Mouse (Mus musculus): ENCODE results near the gene Yif1b.

The Yif1b gene

GRCm38 (mm10) chr7:29281201-29282073, 43.3 kb downstream of the Yif1b start, which contains the start of gene Spint2:
Spint2 (minus strand) TSS chr7:29281912.
- peak; percentile 81 for DNase-seq (ENCODE audit: low spot score)

- no peak for DNase-seq (ENCODE audit: low spot score)
Observed at GRCm38 (mm10) chr7:29282074-29282554, 44.0 kb downstream of the Yif1b start.

GRCm38 (mm10) chr7:29283876-29284275, 45.7 kb downstream of the Yif1b start:
- no peak for DNase-seq (ENCODE audit: low spot score)

- DNase-seq (ENCODE audit: low spot score) = no peak
Observed at GRCm38 (mm10) chr7:29284523-29284922, 46.4 kb downstream of the Yif1b start.

DNA sequence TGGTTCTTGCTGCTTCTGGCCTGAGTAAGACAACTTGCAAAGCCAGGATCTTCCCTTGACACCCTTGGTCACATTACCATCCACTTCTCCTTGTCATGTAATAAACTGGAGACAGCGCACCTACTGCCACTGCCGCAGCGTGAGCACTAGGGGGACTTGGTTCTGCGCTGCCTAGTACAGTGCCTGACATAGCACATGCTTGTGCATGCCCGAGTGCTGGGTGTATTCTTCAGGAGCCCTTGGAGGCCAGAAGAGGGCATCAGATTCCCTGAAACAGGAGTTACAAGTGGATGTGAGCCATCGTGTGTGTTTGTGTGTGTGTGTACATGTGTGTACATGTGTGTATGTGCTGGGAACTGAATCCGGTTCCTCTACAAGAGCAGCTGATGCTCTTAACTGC, 49.4 kb downstream of the Yif1b start:
- no peak for DNase-seq (ENCODE audit: low spot score)

DNA sequence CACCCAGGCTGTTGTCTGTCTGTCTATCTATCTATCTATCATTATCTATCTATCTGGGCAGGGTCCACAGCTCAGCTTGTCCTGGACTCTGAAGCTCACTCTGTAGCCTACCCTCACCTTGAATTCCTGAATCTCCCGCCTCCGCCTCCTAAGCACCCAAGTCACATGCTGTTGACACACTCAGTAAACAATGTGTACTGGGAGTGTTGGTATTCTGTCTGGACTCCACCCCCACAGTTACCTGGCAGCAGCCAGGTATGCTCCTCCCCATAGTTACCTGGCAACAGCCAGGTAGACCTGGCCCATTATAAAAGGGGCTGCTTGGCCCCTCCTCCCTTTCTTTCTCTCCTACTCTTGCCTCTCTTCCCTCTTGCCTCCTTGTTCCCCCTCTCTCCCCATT, 50.0 kb downstream of the Yif1b start:
- DNase-seq (ENCODE audit: low spot score) = no peak

DNA sequence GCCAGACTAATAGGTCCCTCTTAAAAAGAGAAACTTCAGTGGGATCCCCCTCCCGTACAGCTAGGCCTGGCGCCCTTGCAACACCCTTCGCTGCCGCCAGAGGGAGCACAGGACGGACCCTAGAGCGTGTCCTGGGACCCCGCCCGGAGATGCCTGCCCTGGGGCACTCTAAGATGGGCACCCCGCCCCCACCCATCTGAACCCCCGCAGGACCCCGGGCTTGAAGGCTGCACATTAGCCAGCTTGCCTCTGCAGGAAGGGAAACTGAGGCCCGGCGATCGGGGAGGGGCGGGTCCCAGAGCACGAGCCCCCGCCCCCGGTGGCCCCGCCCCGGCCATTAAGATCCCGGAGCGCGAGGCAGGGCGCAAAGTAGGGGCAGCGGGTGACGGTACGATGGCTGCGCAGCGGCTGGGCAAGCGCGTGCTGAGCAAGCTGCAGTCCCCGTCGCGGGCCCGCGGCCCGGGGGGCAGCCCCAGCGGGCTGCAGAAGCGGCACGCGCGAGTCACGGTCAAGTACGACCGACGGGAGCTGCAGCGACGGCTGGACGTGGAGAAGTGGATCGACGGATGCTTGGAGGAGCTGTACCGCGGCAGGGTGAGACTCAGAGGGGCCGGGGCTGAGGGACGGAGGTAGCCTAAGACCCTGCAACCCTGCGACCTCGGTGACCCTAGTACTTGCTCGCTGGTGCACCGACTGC, 51.0 kb downstream of the Yif1b start, which contains the start of gene Ppp1r14a:
Gene Ppp1r14a, plus strand, starts transcription at position 367 of the 697 bp plus-strand sequence.
- DNase-seq (ENCODE audit: low spot score) = peak; percentile 82

DNA sequence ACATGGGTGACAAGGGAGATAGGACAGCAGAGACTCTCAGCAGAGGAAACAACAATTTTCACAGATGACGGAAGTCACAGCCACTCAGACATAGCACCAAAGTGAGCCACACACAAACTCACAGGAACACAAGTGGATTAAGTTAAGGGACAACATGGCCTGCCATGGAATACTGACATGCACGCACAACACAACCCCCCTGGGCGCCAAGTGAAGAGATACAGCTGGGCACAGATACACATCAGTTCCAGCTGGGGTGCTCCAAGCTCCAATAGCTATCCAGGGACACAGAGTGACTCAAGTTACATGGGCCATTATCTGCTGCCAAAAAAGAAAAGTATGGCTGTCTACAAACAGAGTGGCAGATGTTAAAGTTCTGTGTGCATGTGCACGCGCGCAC, 51.7 kb downstream of the Yif1b start:
- DNase-seq (ENCODE audit: low spot score) = no peak

DNA sequence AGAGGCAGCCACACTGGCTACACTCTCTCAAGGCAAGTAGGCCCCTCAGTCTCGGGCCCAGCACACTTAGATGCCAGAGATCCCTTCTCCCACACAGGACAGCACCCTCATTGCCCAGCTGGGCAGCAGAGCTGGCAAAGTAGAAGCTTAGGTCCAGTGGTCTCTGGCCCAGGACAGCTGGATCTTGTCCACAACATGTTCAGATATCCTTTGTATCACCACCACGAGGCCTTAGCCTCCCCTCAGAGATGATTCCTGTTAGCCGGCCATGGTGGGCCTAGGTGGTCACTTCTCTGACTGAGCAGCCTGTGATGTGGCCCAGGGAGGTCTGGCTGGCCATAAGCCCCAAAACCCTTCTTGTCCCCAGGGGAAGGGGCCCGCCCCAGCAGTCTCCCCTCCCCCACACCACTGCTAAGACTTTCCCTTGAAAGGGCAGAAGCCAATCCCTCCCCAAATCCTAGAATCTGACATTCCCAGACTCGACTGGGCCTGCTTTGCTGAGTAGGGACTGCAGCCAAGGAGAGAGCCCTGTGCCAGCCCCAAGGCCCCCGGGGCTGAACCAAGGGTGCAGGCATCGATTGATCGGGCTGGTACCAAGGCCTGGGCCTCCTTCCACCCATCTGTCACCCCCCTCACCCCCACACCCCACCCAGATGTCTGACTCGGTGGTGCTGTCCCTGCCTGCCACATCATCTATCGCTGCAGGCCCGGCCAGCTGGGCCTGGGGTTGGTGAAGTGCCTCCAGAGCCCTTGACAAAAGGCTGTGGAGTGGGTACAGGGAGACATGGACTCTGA, 52.8 kb downstream of the Yif1b start:
- DNase-seq (ENCODE audit: low spot score) = no peak

GRCm38 (mm10) chr7:29291616-29292457, 53.7 kb downstream of the Yif1b start:
- no peak for DNase-seq (ENCODE audit: low spot score)

GRCm38 (mm10) chr7:29292458-29293098, 54.4 kb downstream of the Yif1b start:
- no peak for DNase-seq (ENCODE audit: low spot score)

DNA sequence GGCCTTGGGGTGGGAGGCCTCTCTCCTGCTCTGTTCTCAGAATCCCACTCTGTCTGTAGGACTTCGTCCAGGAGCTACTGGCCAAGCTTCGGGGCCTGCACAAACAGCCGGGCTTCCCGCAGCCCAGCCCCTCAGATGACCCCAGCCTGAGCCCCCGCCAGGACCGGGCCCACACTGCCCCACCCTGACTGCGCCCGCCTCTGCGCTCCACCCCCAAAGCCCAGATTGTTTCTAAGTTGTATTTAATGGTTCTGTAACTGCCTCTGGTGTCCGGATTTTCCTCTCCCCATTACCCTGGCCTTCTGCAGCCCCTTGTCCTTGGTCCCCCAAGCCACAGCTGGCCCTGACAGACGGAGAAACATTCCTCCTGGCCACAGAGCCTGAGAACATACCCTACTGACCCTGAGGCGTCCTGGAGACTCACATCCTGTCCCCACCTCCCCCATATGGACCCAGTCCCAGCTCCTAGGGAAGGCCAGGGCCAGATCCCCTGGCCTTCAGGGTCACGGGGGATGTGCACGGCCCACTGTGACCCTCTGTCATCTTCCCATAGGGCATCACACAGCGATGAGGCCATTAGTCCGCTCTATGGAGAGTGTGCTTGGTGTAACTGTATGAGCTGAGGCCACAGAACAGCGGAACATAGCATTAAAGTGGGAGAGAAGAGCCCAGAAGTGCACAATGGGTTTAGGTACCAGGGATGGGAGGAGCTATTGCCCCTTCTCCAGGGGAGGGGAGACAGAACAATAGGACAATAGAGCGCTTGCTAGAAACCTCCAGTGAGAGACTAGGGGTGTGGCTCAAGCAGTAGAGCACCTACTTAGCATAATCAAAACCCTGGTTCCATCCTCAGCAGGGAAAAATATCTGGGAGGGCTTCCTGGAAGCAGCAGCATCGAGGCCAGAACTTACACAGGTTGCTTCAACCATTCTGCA, 55.3 kb downstream of the Yif1b start:
- DNase-seq (ENCODE audit: low spot score) = no peak

- DNase-seq (ENCODE audit: low spot score) = no peak
Observed at GRCm38 (mm10) chr7:29294111-29294761, 56.1 kb downstream of the Yif1b start.

DNA sequence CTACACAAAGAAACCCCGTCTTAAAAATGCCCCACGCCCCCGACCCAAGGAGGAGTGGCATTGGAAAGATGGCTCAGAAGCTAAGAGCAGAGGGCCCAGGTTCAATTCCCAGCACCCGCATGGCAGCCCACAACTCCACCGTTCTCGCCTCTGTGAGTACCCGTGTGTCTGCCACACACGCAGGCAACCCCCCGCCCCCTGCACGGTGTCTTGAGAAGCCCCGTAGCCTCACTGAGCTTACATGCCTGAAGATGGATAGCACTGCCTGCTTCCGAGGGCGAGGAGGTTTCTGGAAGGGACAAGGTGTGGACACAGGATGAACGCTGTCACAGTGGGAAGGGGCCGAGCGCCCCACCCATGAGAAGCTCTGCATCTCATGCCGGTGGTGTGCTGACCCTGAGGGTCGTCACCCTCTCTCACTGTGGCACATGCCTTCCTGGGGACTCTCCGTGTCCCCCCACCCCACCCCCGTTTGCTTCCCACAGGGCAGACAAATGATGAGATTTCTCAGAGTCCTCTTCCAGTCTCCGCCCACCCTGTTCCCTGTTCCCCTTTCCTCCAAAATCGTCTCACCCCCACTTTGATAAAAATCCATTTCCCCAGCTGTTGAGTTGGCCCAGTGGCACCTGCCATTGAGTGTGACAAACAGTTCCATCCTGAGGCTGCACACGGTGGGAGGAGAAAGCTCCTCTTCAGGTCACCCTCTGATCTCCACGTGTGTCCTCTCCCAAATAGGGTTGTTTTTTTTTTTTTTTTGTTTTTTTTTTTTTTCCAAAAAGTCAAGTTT, 57.9 kb downstream of the Yif1b start:
- no peak for DNase-seq (ENCODE audit: low spot score)

- DNase-seq (ENCODE audit: low spot score) = no peak
Observed at GRCm38 (mm10) chr7:29296998-29297397, 58.9 kb downstream of the Yif1b start.
